Mouse (Mus musculus) T-cell, adult 66 days (primary cell): ENCODE measurements around the gene Ube2j1. TPM values are rescaled to one million over a fixed set of nuclear protein-coding genes. Genes with fewer than 3 reads are reported as not detected.

ENCODE experiments used
- total RNA-seq, 2 experiments: library from RNA; stranded (reverse); gene quantifications; 3 replicates in 1 of 2; 4 replicates in 1 of 2; pipeline ENCODE4 v1.2.4; 2023

Gene Ube2j1
- total RNA-seq = 10 to 100 TPM; 88.8 to 92.3 TPM

DNA sequence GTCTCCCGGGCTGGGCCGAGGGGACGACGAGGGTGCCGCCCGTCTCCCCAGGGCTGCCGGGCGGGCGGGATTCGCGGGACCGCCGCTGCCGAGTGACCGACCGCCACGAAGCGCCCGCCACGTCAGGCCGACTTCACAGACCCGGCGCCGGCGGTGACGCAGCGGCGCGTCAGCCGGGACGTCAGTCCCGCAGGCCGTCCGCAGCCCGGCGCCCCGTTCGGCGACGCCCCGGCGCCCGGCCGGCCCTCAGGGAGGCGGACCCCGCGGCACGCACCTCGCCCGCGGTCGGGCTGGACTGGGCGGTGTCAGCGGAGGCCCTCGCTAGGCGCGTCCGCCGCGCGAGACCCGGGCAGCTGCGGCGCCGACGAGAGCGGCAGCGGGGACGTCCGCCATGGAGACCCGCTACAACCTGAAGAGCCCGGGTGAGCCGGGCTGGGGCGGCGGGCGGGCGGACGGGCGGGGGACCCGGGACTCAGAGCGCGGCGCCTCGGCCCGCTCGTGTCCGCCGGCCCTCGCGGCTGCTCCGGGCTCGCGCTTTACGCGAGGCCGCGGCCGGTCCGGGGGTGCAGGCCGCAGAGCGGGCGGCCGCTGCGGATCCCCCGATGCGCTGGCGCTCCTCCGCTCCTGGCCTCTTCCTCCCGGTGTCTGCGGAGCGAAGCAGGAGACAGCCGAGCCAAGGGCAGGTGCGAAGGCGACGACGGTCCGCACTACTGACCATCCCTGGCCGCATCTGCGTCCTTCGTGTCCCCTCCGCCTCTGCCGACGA, at the start of gene Ube2j1:
TSS of gene Ube2j1 (plus strand) at position 222 of the 766 bp plus-strand sequence.

DNA sequence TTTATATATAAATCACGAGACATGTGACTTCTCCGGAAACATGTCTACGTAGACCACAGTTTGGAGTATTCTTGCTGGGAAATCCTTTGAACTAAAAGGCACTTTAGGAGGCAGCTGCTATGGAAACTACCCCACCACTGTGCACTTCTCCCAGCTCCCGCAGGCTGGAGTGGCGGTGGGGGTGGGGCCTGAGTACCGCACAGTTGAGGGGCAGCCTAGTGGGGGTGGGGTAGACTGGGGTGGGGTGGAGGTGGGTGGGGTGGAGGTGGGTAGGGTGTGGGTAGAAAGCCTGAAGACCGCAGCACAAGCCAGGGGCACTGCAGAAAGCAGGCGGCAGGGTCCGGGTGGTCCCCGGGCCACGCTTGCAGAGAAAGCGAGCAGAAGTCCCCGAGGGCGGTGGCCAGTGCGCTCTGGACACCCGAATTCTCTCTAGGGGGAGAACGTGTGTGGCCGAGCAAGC, 48.5 kb upstream of the Ube2j1 start, which contains the start of gene Rragd:
TSS of gene Rragd (plus strand) at position 322 of the 460 bp plus-strand sequence.

DNA sequence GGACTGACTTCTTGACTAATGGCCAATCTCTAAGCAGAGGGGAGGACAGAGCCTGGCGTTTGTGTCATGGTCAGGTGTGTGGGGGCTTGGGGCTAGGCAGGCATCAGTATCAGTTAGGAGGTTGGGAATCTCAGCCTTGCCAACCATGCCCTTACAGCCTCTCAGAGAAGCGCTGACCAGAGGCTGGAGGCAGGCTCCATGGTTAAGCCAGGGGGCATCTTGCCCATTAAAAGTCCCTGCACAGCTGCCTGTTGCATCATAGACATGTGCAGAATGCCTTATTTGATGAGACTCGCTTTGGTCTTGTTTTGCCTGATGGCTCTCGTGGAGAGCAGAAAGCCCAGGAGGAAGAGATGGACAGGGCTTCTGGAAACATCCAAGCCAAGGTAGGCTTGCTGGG, 31.8 kb downstream of the Ube2j1 start, which contains the start of gene Gabrr2:
TSS of gene Gabrr2 (plus strand) at position 19 of the 400 bp plus-strand sequence.

Other genes with a start within 250 kb of the Ube2j1 start
- 10 to 100 TPM; 23.6 to 34.8 TPM for gene Lyrm2, start 231.2 kb upstream of the Ube2j1 start, total RNA-seq
- 1 to 10 TPM; 3.7 to 4.5 TPM for gene Ankrd6, start 80.6 kb upstream of the Ube2j1 start, total RNA-seq
- gene Rragd, start 48.4 kb upstream of the Ube2j1 start, total RNA-seq = 1 to 10 TPM; 4.8 to 5.7 TPM
- gene Gabrr2, start 31.6 kb downstream of the Ube2j1 start, total RNA-seq = 1 to 10 TPM; 5.8 to 8.9 TPM
- not detected for gene Gabrr1, start 101.1 kb downstream of the Ube2j1 start, total RNA-seq
- not detected for gene Pm20d2, start 158.3 kb downstream of the Ube2j1 start, total RNA-seq
- 1 to 10 TPM in 1 of 2 experiments, under 1 TPM in 1; 0.68 to 1.9 TPM for gene Srsf12, start 177.6 kb downstream of the Ube2j1 start, total RNA-seq